In the genomic region with DNA sequence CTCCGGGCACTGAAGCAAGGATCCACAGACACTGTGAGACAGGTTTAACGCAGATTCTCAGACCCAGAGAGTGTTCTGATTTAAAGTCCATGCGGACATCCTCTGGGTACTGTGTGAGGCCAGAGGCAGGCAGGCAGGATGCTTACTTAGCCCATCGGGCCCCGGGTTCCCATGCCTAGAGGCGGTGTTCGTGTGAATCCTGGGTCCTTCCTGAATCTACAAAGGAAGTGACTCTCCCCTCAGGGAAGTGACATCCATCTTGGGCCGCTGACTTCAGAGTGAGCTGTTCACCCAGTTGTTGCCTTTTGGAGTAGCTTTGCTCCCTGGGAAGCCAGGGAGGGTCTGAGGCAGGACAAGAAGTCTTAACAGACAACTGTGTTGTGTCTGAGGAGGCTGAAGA, we compare ENCODE assay signal across 8 mouse cellular contexts. TPM values are rescaled to one million over a fixed set of nuclear protein-coding genes. Genes with fewer than 3 reads are reported as not detected.
DNase-seq lines count a peak whose midpoint lies in the region; ATAC-seq and TF ChIP-seq lines count a peak whose summit lies in the region.

No protein-coding gene starts in this region.

- no peak for ATAC-seq in embryonic facial prominence, embryonic 14.5 days (ENCODE audit: low read depth)
- ATAC-seq in intestine, embryonic 16.5 days = no peak

- intact Hi-C loops in left cerebral cortex, adult 2 months (cut with DNase I) = no loop called here

- H3K27ac ChIP-seq in left cerebral cortex, adult 2 months = peak overlapping the region; percentile 37
- H3K27ac ChIP-seq in embryonic facial prominence, embryonic 14.5 days (replicated peaks; ENCODE audit: low read depth, low read length) = peak overlapping the region; percentile 49
- peak overlapping the region; percentile 55 for H3K27ac ChIP-seq in intestine, embryonic 16.5 days (ENCODE audit: low read length)

- H3K36me3 ChIP-seq in embryonic facial prominence, embryonic 14.5 days (ENCODE audit: control insufficient read depth, insufficient read depth, low read length) = no peaks in the 10 kb centered on the region
- H3K36me3 ChIP-seq in intestine, embryonic 16.5 days (ENCODE audit: control insufficient read depth, insufficient read depth, low read length) = no peaks in the 10 kb centered on the region

- H3K4me2 ChIP-seq in embryonic facial prominence, embryonic 14.5 days (ENCODE audit: low read depth, low read length) = no peak overlapping the region; the same call in 1 of the 2 replicates
- H3K4me2 ChIP-seq in intestine, embryonic 16.5 days (ENCODE audit: low read depth, low read length) = no peak overlapping the region

- no peaks in the 10 kb centered on the region for H3K27me3 ChIP-seq in embryonic facial prominence, embryonic 14.5 days (replicated peaks; ENCODE audit: control insufficient read depth, insufficient read depth, low read length)
- H3K27me3 ChIP-seq in intestine, embryonic 16.5 days (replicated peaks; ENCODE audit: control insufficient read depth, insufficient read depth, low read length) = no peaks in the 10 kb centered on the region

- 73% methylated on average over 8 of the region's 8 CpGs for WGBS in embryonic facial prominence, embryonic 14.5 days
- WGBS in intestine, embryonic 16.5 days = 80% methylated on average over 8 of the region's 8 CpGs

- H3K9ac ChIP-seq in embryonic facial prominence, embryonic 14.5 days (ENCODE audit: low read depth, low read length) = no peak overlapping the region
- H3K9ac ChIP-seq in intestine, embryonic 16.5 days (ENCODE audit: low read depth, low read length) = no peak overlapping the region

- no peaks in the 10 kb centered on the region for H3K9me3 ChIP-seq in embryonic facial prominence, embryonic 14.5 days (ENCODE audit: control insufficient read depth, low read length)
- H3K9me3 ChIP-seq in intestine, embryonic 16.5 days (ENCODE audit: control insufficient read depth, low read length) = no peaks in the 10 kb centered on the region

- no peak for TF ChIP-seq CTCF in left cerebral cortex, adult 2 months (IDR thresholded peaks at IDR 0.05)

- H3K4me1 ChIP-seq in embryonic facial prominence, embryonic 14.5 days (ENCODE audit: control insufficient read depth, insufficient read depth, low read length) = no peaks in the 10 kb centered on the region
- H3K4me1 ChIP-seq in intestine, embryonic 16.5 days (ENCODE audit: control insufficient read depth, insufficient read depth, low read length) = no peaks in the 10 kb centered on the region

- H3K4me3 ChIP-seq in left cerebral cortex, adult 2 months = no peak overlapping the region
- no peak overlapping the region for H3K4me3 ChIP-seq in embryonic facial prominence, embryonic 14.5 days (ENCODE audit: low read depth, low read length)
- H3K4me3 ChIP-seq in intestine, embryonic 16.5 days (ENCODE audit: low read length) = no peak overlapping the region

- DNase-seq in left cerebral cortex, adult 2 months (ENCODE audit: extremely low spot score in 1 of 2, low spot score in 2 of 2) = no peak
- no peak for DNase-seq in left cerebral cortex, adult 18-20 months (ENCODE audit: low spot score in 2 of 2)
- no peak for DNase-seq in embryonic facial prominence, embryonic 14.5 days (ENCODE audit: low spot score)
- peak; percentile 59 for DNase-seq in lung, postnatal 10 days
- DNase-seq in urinary bladder, postnatal 36 days (ENCODE audit: low spot score in 2 of 2) = no peak
- no peak for DNase-seq in cerebellum, postnatal 14 days
- DNase-seq in layer of hippocampus, adult 11-12 months (ENCODE audit: low spot score) = no peak

RNA-seq across cellular contexts. Expression of a gene that starts 19.6 kb away (rescaled TPM):
- total RNA-seq in left cerebral cortex, adult 2 months (2021) = 10 to 100 TPM; 16.7 to 20.1 TPM
- total RNA-seq in left cerebral cortex, adult 18-20 months (2021) = 10 to 100 TPM; 14.9 to 15.3 TPM
- polyA plus RNA-seq in embryonic facial prominence, embryonic 14.5 days (2014; fragmentation: Nextera tagmentation; extraction: Ambion mirVana) = 7.9 and 11.1 TPM in 2 replicates
- 3.4 and 5.3 TPM in 2 replicates for polyA plus RNA-seq in intestine, embryonic 16.5 days (2015; fragmentation: Nextera tagmentation; extraction: Ambion mirVana)
